Mouse (Mus musculus) heart, embryonic 11.5 days (tissue): Measurements from ENCODE around the gene Satb1. TPM values are rescaled to one million over a fixed set of nuclear protein-coding genes. Genes with fewer than 3 reads are reported as not detected.

ENCODE experiments used
- ATAC-seq: fragments of 200-750 bp; cut with Nextera tagmentation; replicated peaks from 2 replicates; pipeline ENCODE4 v1.8.0; 2017; ENCODE audit warnings: moderate library complexity; ENCODE audit not compliant: insufficient number of reproducible peaks, low FRiP score, low TSS enrichment
- H3K27ac ChIP-seq: fragments of 300-500 bp; sonication (generic); 2 replicates; pipeline ENCODE4 v1.5.1; 2014; ENCODE audit warnings: mild to moderate bottlenecking, low read depth, low read length
- H3K27me3 ChIP-seq: fragments of 300-500 bp; sonication (generic); 2 replicates; pipeline ENCODE4 v1.6.1; 2014; ENCODE audit warnings: mild to moderate bottlenecking, low read length, mixed read lengths; ENCODE audit not compliant: control insufficient read depth, insufficient read depth
- H3K36me3 ChIP-seq: fragments of 300-500 bp; sonication (generic); 2 replicates; pipeline ENCODE4 v1.6.1; 2014; ENCODE audit warnings: mild to moderate bottlenecking, low read length, moderate library complexity, mixed read lengths; ENCODE audit not compliant: control insufficient read depth, insufficient read depth
- H3K4me1 ChIP-seq: fragments of 300-500 bp; sonication (generic); 2 replicates; pipeline ENCODE4 v1.6.1; 2014; ENCODE audit warnings: low read length; ENCODE audit not compliant: control insufficient read depth, insufficient read depth
- H3K4me2 ChIP-seq: fragments of 300-500 bp; sonication (generic); 2 replicates; pipeline ENCODE4 v1.6.1; 2014; ENCODE audit warnings: mild to moderate bottlenecking, moderate library complexity
- H3K4me3 ChIP-seq: fragments of 300-500 bp; sonication (generic); 2 replicates; pipeline ENCODE4 v1.5.1; 2014; ENCODE audit warnings: low read depth, low read length
- H3K9ac ChIP-seq: fragments of 300-500 bp; sonication (generic); 2 replicates; pipeline ENCODE4 v1.6.1; 2014; ENCODE audit warnings: mild to moderate bottlenecking, low read depth, low read length, moderate library complexity
- H3K9me3 ChIP-seq: fragments of 300-500 bp; sonication (generic); replicated peaks from 2 replicates; pipeline ENCODE4 v1.6.1; 2016; ENCODE audit warnings: low read length; ENCODE audit not compliant: control insufficient read depth
- WGBS: fragments of 180-500 bp; shearing (Covaris S2); extraction: QIAGEN DNeasy Blood & Tissue Kit; methylation state at CpG from one replicate; pipeline ENCODE4 v1.1.7; 2014; ENCODE audit not compliant: insufficient replicate concordance; 5-methylcytosine and 5-hydroxymethylcytosine counted together
- polyA plus RNA-seq: library from polyadenylated mRNA; unstranded; fragments of >200 nt; fragmentation: Nextera tagmentation; extraction: Ambion mirVana; gene quantifications from 2 replicates; pipeline ENCODE4 v1.2.1, GENCODE M21; 2014

Gene Satb1
- polyA plus RNA-seq, 1 experiment from 2014 or later = 10.2 TPM

- Histone ChIP-seq H3K36me3 (no peaks in the 10 kb centered on the region), H3K4me1 (no peaks in the 10 kb centered on the region), H3K4me3 (no peak overlapping the region), H3K9me3 (no peaks in the 10 kb centered on the region), H3K4me2 (no peak overlapping the region), H3K9ac (no peak overlapping the region), H3K27me3 (no peaks in the 10 kb centered on the region), H3K27ac (no peak overlapping the region)
- ATAC-seq = no peak
- WGBS = 62% methylated on average over 2 of the region's 2 CpGs
These were observed 137.8 kb downstream of the Satb1 start for GRCm38 (mm10) chr17:51695271-51695670.

GRCm38 (mm10) chr17:51690526-51690925 is 142.6 kb downstream of the Satb1 start:
- no peak overlapping the region for H3K9ac ChIP-seq
- H3K4me3 ChIP-seq = no peak overlapping the region
- no peaks in the 10 kb centered on the region for H3K4me1 ChIP-seq
- no peaks in the 10 kb centered on the region for H3K36me3 ChIP-seq
- no peaks in the 10 kb centered on the region for H3K27me3 ChIP-seq
- H3K27ac ChIP-seq = no peak overlapping the region
- WGBS = 80% methylated on average over 2 of the region's 2 CpGs
- H3K4me2 ChIP-seq = no peak overlapping the region
- ATAC-seq = no peak
- H3K9me3 ChIP-seq = no peaks in the 10 kb centered on the region

GRCm38 (mm10) chr17:51687226-51687625 is 145.9 kb downstream of the Satb1 start:
- no peaks in the 10 kb centered on the region for H3K9me3 ChIP-seq
- no peak overlapping the region for H3K4me2 ChIP-seq
- no peak for ATAC-seq
- 82% methylated on average over 4 of the region's 4 CpGs for WGBS
- no peaks in the 10 kb centered on the region for H3K27me3 ChIP-seq
- H3K36me3 ChIP-seq = no peaks in the 10 kb centered on the region
- H3K27ac ChIP-seq = no peak overlapping the region
- H3K9ac ChIP-seq = no peak overlapping the region
- no peak overlapping the region for H3K4me3 ChIP-seq
- no peaks in the 10 kb centered on the region for H3K4me1 ChIP-seq
